Mouse (Mus musculus) cerebellum, postnatal 25 days (tissue): ENCODE results near the gene Lcmt1.

Experiments
- DNase-seq, 2 experiments: peaks; one replicate each; pipeline ENCODE4 v3.0.0; 2021; ENCODE audit warnings: mixed read lengths in 2 of 2

Lcmt1 gene

DNA sequence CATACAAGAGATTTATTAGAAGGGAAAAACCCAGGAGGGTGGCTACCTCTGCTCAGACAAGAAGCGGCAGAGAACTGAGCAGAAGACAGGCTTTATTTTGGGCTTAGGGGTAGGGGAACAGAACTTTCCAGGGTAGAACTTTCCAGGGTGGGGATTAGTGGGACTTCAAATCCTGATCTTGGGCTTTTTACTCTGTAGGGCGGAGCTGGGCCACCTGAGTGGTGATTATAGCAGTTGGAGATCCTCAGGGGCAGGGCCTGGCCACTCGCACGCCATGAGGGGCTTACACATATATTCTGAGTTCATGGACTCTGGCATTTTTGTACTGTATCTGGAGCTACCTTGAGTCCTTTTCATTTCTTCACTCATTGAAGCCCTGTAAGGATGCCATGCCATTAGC is 91.7 kb downstream of the Lcmt1 start:
- no peak for DNase-seq

DNA sequence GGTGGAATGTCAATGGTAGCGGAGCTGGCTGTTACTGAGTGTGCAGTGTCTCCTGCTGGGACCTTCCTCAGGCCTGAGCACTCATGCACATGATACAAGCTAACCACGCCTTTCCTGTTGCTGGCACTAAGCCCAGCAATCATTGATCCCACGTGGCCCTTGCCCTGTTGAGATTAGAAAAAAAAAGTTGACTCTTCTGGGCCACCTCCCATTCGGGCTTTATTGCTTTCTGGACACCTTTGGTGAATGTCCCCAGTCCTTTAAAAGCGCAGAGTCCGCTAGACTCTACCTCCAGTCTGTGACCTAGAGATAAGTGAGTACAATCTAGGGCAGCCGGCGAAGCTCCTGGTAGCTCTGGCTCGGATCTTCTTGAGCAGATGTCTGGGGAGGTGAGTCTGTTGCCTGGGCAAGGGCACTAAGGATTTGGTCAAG is 92.5 kb downstream of the Lcmt1 start, which contains the start of gene Aqp8:
Aqp8 (plus strand) TSS at position 222 of the 432 bp plus-strand sequence.
- DNase-seq, result peak; percentile 27 to 45

DNA sequence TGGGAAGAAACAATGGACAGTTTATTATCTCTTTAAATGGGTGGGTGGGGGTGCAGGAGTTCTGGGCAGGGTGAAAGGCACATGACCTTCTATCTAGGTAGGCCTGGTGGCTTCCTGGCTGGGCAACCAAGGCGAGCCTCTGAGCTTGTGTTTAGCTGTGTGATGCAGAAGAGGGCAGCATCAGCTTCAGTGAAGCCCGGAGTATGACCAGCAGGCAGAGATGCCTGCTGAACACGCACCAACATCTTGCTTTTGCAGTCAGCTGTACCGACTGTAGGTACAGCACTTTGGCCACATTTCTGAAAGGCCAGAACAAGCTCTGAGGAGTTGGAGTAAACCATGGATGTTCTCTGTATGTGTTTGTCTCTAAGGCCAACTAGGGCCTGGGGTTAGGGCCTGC is 94.0 kb downstream of the Lcmt1 start:
- DNase-seq, result no peak

DNA sequence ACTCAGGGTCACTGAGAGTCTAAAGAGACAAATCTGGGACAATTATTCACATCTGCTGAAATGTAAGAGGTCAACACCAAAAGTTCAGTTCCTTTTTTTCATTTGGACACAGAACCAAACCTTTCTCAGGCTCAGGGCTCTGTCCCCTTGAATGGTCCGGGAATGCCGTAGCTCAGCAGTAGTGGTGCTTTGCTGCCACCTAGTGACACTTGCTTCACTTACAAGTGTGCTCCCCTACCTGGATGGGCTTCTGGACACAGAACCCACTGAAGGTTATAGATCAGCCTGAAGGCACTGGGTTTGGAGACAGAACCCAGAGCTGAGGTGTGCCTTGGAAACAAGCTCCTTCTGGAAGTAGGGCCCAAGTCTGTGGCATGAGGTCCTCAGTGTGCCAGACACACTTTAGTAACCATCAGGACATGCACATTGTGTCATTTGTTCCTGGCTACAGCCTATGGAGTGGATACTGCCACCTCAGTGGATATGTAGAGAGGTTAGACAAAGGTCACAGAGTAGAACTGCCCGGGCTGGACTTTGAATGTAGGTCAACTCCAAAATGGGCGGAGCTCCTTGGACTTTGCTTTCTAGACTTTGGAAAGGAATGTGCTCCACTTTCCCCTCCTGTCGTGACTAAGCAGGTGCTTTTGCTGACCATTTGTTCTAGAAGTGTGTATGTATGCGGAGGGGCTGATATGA is 96.3 kb downstream of the Lcmt1 start:
- DNase-seq, result peak; percentile 78 to 90

DNA sequence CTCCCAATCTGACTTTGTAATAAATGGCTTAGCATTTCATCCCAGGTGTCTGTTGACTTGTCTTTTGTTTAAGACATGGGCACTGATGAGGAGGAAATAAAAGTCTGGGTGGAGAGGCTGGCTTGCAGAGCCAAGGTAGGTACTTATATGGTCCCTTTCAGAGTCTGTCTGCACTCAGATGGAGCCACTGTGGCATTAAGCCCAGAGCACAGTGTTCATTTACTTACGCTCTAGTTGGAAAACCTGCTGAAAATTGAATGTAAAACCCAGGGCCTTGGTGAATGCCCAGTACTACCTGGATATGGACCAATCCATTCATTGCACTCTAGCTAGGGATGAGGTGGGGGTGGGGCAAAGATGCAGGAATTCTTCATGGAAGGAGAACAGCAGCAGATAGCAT is 98.4 kb downstream of the Lcmt1 start:
- DNase-seq, result peak; percentile 60 to 71
